Mouse (Mus musculus): Measurements from ENCODE around the gene Rnf145. TPM values are rescaled to one million over a fixed set of nuclear protein-coding genes. Genes with fewer than 3 reads are reported as not detected.
A peak's percentile ranks its signal among the peaks of the same experiment; 100 is the strongest.

Rnf145 gene
- 41.3 and 56.0 TPM in 2 replicates for polyA plus RNA-seq (2012; rRNA removed)

GRCm38 (mm10) chr11:44518281-44519095, at the start of gene Rnf145:
Gene Rnf145 (plus strand): TSS chr11:44518964.
- no peak for TF ChIP-seq CTCF (IDR thresholded peaks at IDR 0.05; ENCODE audit: extremely low read depth, insufficient read length, insufficient replicate concordance, low read depth, low read length)
- peak; percentile 53; the same call in 1 of the 2 replicates for TF ChIP-seq POLR2A (IDR thresholded peaks at IDR 0.05; ENCODE audit: low read depth, low read length)
- under 1% methylated on average over 64 of the region's 70 CpGs for WGBS
- Histone ChIP-seq H3K27ac (ENCODE audit: insufficient read depth, low read depth, low read length) (peak within 1 kb of the TSS; percentile 78), H3K36me3 (ENCODE audit: control insufficient read depth, insufficient read depth, low read length) (peaks cover 2% of the 10 kb centered on the region; the same call in 1 of the 2 replicates), H3K4me3 (ENCODE audit: low read depth, low read length) (peak within 1 kb of the TSS; percentile 84), H3K4me1 (ENCODE audit: control insufficient read depth, insufficient read depth, insufficient read length, low read length) (peaks cover 6% of the 10 kb centered on the region), H3K27me3 (ENCODE audit: control insufficient read depth, insufficient read depth, low read length) (no peaks in the 10 kb centered on the region)

DNA sequence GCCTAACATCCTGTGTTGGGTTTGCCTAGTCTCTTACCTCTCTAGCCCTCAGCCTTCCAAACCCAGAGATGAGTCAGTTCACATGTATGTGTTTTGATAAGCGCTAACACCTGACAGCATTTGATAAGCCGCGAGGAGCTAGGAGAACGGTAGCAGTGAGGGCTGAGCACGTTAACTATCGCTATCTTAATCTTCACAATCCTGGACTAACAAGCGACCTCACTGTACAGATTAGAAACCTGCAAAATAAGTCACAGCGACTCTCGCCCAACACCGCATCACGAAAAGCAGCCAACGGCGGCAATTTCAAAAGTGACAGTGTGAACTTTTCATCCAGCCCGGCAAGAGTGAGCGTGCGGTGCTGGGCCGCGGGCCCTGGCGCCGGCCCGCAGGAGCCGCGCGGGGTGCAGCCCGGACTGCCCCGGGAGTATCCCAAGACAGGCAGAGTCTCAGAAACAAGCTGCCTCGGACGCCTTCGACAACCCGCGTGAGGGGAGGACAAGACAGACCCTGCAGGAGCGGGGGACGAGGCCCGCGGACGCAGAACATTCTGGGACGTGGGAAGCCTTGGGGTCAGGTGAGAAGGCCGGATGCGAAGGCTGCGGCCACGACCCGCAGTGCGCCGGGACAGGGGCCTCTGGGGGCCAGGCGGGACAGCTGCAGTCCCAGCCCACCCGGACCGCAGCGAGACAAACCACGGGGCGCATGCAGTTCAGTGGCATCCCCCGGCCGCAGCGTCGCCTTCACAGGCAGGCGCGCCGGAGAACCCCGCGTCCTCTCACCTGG, 48.9 kb upstream of the Rnf145 start:
- TF ChIP-seq CTCF (IDR thresholded peaks at IDR 0.05; ENCODE audit: extremely low read depth, insufficient read length, insufficient replicate concordance, low read depth, low read length) (no peak), POLR2A (IDR thresholded peaks at IDR 0.05; ENCODE audit: low read depth, low read length) (no peak)

DNA sequence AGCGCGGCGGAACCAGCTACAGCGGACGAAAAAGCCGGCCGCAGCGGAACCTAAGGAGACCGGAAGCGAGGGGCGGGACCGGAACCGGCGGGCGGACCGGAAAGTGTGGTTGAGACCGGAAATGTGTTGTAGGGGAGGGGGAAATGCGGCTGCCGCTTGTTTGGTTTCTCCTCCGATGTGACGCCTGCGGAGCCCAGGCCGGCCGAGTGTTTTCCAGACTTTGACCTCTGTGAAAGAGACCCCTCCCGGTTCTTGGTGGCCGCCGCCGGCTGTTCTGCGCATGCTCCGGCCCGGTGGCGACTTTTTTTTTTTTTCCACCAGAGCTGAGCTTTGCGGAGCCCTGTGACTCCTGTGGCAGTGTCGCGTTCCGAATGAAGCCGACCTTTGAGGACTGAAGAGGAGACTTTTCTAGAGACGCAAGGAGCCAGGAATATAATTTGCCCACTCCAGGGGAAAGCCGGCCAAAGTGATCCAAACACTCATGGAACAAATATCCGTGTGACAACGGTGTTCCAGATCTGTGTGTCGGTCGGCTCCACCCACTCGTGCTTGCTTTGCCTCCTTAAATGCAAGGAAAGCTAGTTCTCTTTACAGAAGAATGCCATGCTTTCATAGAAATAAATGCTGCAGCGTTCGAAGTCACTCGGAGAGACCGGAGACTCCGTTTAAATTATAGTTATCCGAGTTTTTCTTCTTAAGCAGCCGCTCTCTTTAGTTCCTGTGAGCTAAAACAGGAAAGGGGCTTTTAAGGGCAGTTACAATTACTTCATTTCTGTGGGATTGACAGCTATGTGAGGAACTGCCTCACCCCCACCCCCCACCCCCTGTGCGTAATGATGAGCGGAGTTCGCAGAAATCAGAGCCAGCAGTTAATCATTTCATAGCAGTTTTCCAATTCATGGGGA, 48.1 kb upstream of the Rnf145 start, which contains the start of gene Ublcp1:
TSS of gene Ublcp1 (minus strand) at position 67 of the 905 bp plus-strand sequence.
- peak; percentile 85; the same call in 1 of the 2 replicates for TF ChIP-seq POLR2A (IDR thresholded peaks at IDR 0.05; ENCODE audit: low read depth, low read length)
- no peak for TF ChIP-seq CTCF (IDR thresholded peaks at IDR 0.05; ENCODE audit: extremely low read depth, insufficient read length, insufficient replicate concordance, low read depth, low read length)
- Histone ChIP-seq H3K27me3 (ENCODE audit: control insufficient read depth, insufficient read depth, low read length) (no peaks in the 10 kb centered on the region), H3K4me1 (ENCODE audit: control insufficient read depth, insufficient read depth, insufficient read length, low read length) (no peaks in the 10 kb centered on the region; the same call in 1 of the 2 replicates), H3K36me3 (ENCODE audit: control insufficient read depth, insufficient read depth, low read length) (0 out of 2 replicates have a peak, but pooled peaks cover 1% of the 10 kb centered on the region), H3K4me3 (ENCODE audit: low read depth, low read length) (peak within 1 kb of the TSS; percentile 91), H3K27ac (ENCODE audit: insufficient read depth, low read depth, low read length) (peak within 1 kb of the TSS; percentile 83)
- WGBS = under 1% methylated on average over 54 of the region's 54 CpGs

More for the DNA sequence above, 48.9 kb upstream of the Rnf145 start:
- H3K27ac ChIP-seq (ENCODE audit: insufficient read depth, low read depth, low read length) = peak overlapping the region; percentile 83
- WGBS = under 1% methylated on average over 59 of the region's 59 CpGs
- peak overlapping the region; percentile 91 for H3K4me3 ChIP-seq (ENCODE audit: low read depth, low read length)
- H3K27me3 ChIP-seq (ENCODE audit: control insufficient read depth, insufficient read depth, low read length) = no peaks in the 10 kb centered on the region
- peaks cover 4% of the 10 kb centered on the region; the same call in 1 of the 2 replicates for H3K36me3 ChIP-seq (ENCODE audit: control insufficient read depth, insufficient read depth, low read length)
- H3K4me1 ChIP-seq (ENCODE audit: control insufficient read depth, insufficient read depth, insufficient read length, low read length) = no peaks in the 10 kb centered on the region; the same call in 1 of the 2 replicates

GRCm38 (mm10) chr11:44471337-44471995, 47.3 kb upstream of the Rnf145 start:
- peak overlapping the region; percentile 82 for H3K27ac ChIP-seq (ENCODE audit: insufficient read depth, low read depth, low read length)
- no peaks in the 10 kb centered on the region for H3K36me3 ChIP-seq (ENCODE audit: control insufficient read depth, insufficient read depth, low read length)
- no peaks in the 10 kb centered on the region for H3K27me3 ChIP-seq (ENCODE audit: control insufficient read depth, insufficient read depth, low read length)
- no peaks in the 10 kb centered on the region; the same call in 1 of the 2 replicates for H3K4me1 ChIP-seq (ENCODE audit: control insufficient read depth, insufficient read depth, insufficient read length, low read length)
- H3K4me3 ChIP-seq (ENCODE audit: low read depth, low read length) = peak overlapping the region; percentile 91
- TF ChIP-seq POLR2A (IDR thresholded peaks at IDR 0.05; ENCODE audit: low read depth, low read length) (no peak), CTCF (IDR thresholded peaks at IDR 0.05; ENCODE audit: extremely low read depth, insufficient read length, insufficient replicate concordance, low read depth, low read length) (no peak)
- 12% methylated on average over 4 of the region's 4 CpGs for WGBS

DNA sequence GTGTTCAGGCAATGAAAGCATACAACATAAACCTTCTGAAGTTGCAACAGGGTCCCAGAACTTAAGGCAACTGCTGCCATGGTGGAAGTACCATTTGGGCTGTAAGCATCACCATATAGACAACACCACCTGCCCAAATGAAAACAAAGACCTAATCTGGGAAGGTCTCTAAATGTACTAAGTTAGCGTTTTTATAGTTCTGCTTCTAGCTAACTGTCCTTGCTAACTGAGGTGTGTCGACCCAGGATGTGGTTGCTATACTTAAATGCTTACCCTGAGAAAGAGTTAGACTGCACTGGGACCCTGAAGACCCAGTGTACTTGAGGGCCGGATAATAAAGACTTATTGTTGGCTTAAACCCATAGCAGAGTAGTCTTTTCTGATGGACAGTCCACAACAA, 43.3 kb upstream of the Rnf145 start:
- no peaks in the 10 kb centered on the region for H3K27me3 ChIP-seq (ENCODE audit: control insufficient read depth, insufficient read depth, low read length)
- H3K4me3 ChIP-seq (ENCODE audit: low read depth, low read length) = no peak overlapping the region
- no peaks in the 10 kb centered on the region for H3K4me1 ChIP-seq (ENCODE audit: control insufficient read depth, insufficient read depth, insufficient read length, low read length)
- TF ChIP-seq CTCF (IDR thresholded peaks at IDR 0.05; ENCODE audit: extremely low read depth, insufficient read length, insufficient replicate concordance, low read depth, low read length) (no peak), POLR2A (IDR thresholded peaks at IDR 0.05; ENCODE audit: low read depth, low read length) (no peak)
- H3K27ac ChIP-seq (ENCODE audit: insufficient read depth, low read depth, low read length) = no peak overlapping the region
- no peaks in the 10 kb centered on the region for H3K36me3 ChIP-seq (ENCODE audit: control insufficient read depth, insufficient read depth, low read length)
- 70% methylated on average over 3 of the region's 3 CpGs for WGBS

- 82% methylated on average over 2 of the region's 2 CpGs for WGBS
- Histone ChIP-seq H3K4me1 (ENCODE audit: control insufficient read depth, insufficient read depth, insufficient read length, low read length) (no peaks in the 10 kb centered on the region), H3K36me3 (ENCODE audit: control insufficient read depth, insufficient read depth, low read length) (no peaks in the 10 kb centered on the region), H3K27ac (ENCODE audit: insufficient read depth, low read depth, low read length) (no peak overlapping the region), H3K27me3 (ENCODE audit: control insufficient read depth, insufficient read depth, low read length) (no peaks in the 10 kb centered on the region), H3K4me3 (ENCODE audit: low read depth, low read length) (no peak overlapping the region)
- TF ChIP-seq CTCF (IDR thresholded peaks at IDR 0.05; ENCODE audit: extremely low read depth, insufficient read length, insufficient replicate concordance, low read depth, low read length) (no peak), POLR2A (IDR thresholded peaks at IDR 0.05; ENCODE audit: low read depth, low read length) (no peak)
These were observed 42.3 kb upstream of the Rnf145 start for GRCm38 (mm10) chr11:44476445-44476844.
